Mouse (Mus musculus) CH12.LX (cell line): Measurements from ENCODE around the gene Ric1.

Source experiments
- CTCF ChIP-seq, 2 experiments: IDR thresholded peaks in 1 of 2; conservative IDR thresholded peaks in 1 of 2; 2 replicates each; pipeline ENCODE4 v1.5.1; 2011 to 2012; ENCODE audit warnings: low read depth in 2 of 2, low read length in 2 of 2, improper control_type of control experiment in 1 of 2, inconsistent platforms in 1 of 2, mild to moderate bottlenecking in 1 of 2, moderate library complexity in 1 of 2
- E2F4 ChIP-seq: IDR thresholded peaks from 2 replicates; pipeline ENCODE4 v1.6.1; 2011; ENCODE audit warnings: low read depth, low read length, improper control_type of control experiment; ENCODE audit not compliant: insufficient replicate concordance
- ETS1 ChIP-seq: conservative IDR thresholded peaks from 2 replicates; pipeline ENCODE4 v1.6.1; 2012; ENCODE audit warnings: low read depth, mild to moderate bottlenecking, inconsistent platforms, low read length, improper control_type of control experiment, moderate library complexity
- POLR2A ChIP-seq: IDR thresholded peaks from 2 replicates; pipeline ENCODE4 v1.6.1; 2011; ENCODE audit warnings: low read depth, mild to moderate bottlenecking, improper control_type of control experiment, low read length
- SIN3A ChIP-seq: IDR thresholded peaks from 2 replicates; pipeline ENCODE4 v1.6.1; 2012; ENCODE audit warnings: low read length, improper control_type of control experiment, inconsistent platforms
- USF2 ChIP-seq: conservative IDR thresholded peaks from 2 replicates; pipeline ENCODE4 v1.6.1; 2011; ENCODE audit warnings: low read depth, low read length, improper control_type of control experiment
- ZKSCAN1 ChIP-seq: IDR thresholded peaks from 2 replicates; pipeline ENCODE4 v1.6.1; 2012; ENCODE audit warnings: low read depth, inconsistent platforms, low read length, improper control_type of control experiment, borderline replicate concordance

DNA sequence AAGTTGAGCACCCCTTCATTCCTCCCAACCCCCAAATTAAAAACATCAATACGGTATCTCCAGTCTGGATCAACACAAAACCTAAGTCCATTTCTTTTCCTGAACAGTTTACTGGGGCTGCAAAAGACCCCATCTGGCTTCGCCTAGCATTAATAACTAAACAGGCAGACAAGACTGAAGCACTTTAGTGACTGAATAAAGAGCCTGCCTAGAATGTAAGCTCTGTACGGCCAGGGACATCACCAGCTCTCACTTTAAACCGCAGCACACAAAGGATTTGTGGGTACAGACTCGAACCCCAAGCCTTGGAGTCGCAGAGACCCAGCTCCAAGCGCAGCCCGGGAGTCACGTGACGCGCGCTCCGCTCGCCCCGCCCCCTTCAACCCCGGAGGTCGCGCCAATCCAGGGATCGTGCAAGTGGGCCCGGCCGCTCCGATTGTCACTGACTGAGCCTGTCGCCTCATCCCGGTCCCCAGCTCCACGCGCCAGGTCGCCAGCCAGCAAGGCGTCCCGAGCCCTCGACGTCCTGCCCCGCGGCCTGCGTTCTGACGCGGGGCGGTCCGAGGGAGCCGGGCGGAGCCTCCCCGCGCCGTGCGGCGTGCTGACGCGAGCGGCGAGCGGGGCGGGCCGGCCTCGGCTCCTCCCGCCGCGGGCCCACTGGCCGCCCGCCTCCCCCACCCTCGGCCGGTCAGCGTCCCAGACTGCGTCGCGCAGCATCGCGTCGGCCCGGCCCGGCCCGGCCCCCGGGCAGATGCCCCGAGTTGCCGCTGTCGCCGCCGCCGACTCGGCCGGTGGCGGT is at the start of gene Ric1:
- TF ChIP-seq CTCF (conservative IDR thresholded peaks at IDR 0.05 in 1 of 2, IDR thresholded peaks at IDR 0.05 in 1 of 2; ENCODE audit: low read depth in 2 of 2, low read length in 2 of 2) = no peak
- peak; percentile 87 for TF ChIP-seq POLR2A
- peak; percentile 91 for TF ChIP-seq USF2
- TF ChIP-seq ETS1 = no peak
- TF ChIP-seq SIN3A = peak; percentile 31; the same call in 1 of the 2 replicates
- TF ChIP-seq ZKSCAN1 = no peak
- TF ChIP-seq E2F4 = no peak
